Mouse (Mus musculus) heart, embryonic 12.5 days (tissue): ENCODE measurements at regions not wholly inside any gene's neighbourhood (a gene's known extent, or its start where the extent isn't known, plus 50 kb on each side); places are given as distances from the start of the nearest gene placed in this dataset.

Experiments
- ATAC-seq: fragments of 200-750 bp; cut with Nextera tagmentation; 2 replicates; pipeline ENCODE4 v1.8.0; 2017; ENCODE audit warnings: moderate TSS enrichment, moderate library complexity; ENCODE audit not compliant: insufficient number of reproducible peaks, low FRiP score
- H3K27ac ChIP-seq: fragments of 300-500 bp; sonication (generic); 2 replicates; pipeline ENCODE4 v1.5.1; 2016; ENCODE audit warnings: mild to moderate bottlenecking, moderate library complexity; ENCODE audit not compliant: poor library complexity, severe bottlenecking
- H3K27me3 ChIP-seq: fragments of 300-500 bp; sonication (generic); replicated peaks from 2 replicates; pipeline ENCODE4 v1.6.1; 2016; ENCODE audit warnings: mild to moderate bottlenecking, moderate library complexity
- H3K36me3 ChIP-seq: fragments of 300-500 bp; sonication (generic); 2 replicates; pipeline ENCODE4 v1.6.1; 2016; ENCODE audit warnings: mild to moderate bottlenecking, moderate library complexity
- H3K4me1 ChIP-seq: fragments of 300-500 bp; sonication (generic); replicated peaks from 2 replicates; pipeline ENCODE4 v1.6.1; 2016; ENCODE audit warnings: mild to moderate bottlenecking
- H3K4me2 ChIP-seq: fragments of 300-500 bp; sonication (generic); 2 replicates; pipeline ENCODE4 v1.6.1; 2016; ENCODE audit warnings: mild to moderate bottlenecking, moderate library complexity
- H3K4me3 ChIP-seq: fragments of 300-500 bp; sonication (generic); 2 replicates; pipeline ENCODE4 v1.5.1; 2016; ENCODE audit warnings: mild to moderate bottlenecking
- H3K9ac ChIP-seq: fragments of 300-500 bp; sonication (generic); 2 replicates; pipeline ENCODE4 v1.6.1; 2016; ENCODE audit warnings: mild to moderate bottlenecking, moderate library complexity
- H3K9me3 ChIP-seq: fragments of 300-500 bp; sonication (generic); replicated peaks from 2 replicates; pipeline ENCODE4 v1.6.1; 2016; ENCODE audit warnings: mild to moderate bottlenecking, moderate library complexity
- WGBS: fragments of 180-500 bp; shearing (Covaris S2); methylation state at CpG from one replicate; pipeline ENCODE4 v1.1.7; 2016; 5-methylcytosine and 5-hydroxymethylcytosine counted together

- no peaks in the 10 kb centered on the region for H3K36me3 ChIP-seq
- H3K27me3 ChIP-seq, result no peaks in the 10 kb centered on the region
- no peak overlapping the region for H3K27ac ChIP-seq
- ATAC-seq, result no peak
- 73% methylated on average over 13 of the region's 13 CpGs for WGBS
- no peak overlapping the region for H3K4me3 ChIP-seq
- no peaks in the 10 kb centered on the region for H3K4me1 ChIP-seq
- no peak overlapping the region for H3K4me2 ChIP-seq
- H3K9ac ChIP-seq, result no peak overlapping the region
- no peaks in the 10 kb centered on the region for H3K9me3 ChIP-seq
Observed at GRCm38 (mm10) chr13:72691783-72692729, 63.4 kb downstream of the Irx2 start.

GRCm38 (mm10) chr13:72707469-72707868 lies 78.8 kb downstream of the Irx2 start:
- no peak for ATAC-seq
- no peak overlapping the region for H3K9ac ChIP-seq
- H3K4me1 ChIP-seq, result no peaks in the 10 kb centered on the region
- no peak overlapping the region for H3K4me2 ChIP-seq
- H3K36me3 ChIP-seq, result no peaks in the 10 kb centered on the region
- H3K4me3 ChIP-seq, result no peak overlapping the region
- 81% methylated on average over 3 of the region's 3 CpGs for WGBS
- no peaks in the 10 kb centered on the region for H3K9me3 ChIP-seq
- H3K27ac ChIP-seq, result no peak overlapping the region
- no peaks in the 10 kb centered on the region for H3K27me3 ChIP-seq

GRCm38 (mm10) chr13:72708728-72709127 lies 80.1 kb downstream of the Irx2 start:
- H3K4me1 ChIP-seq, result no peaks in the 10 kb centered on the region
- no peak overlapping the region for H3K4me3 ChIP-seq
- 74% methylated on average over 2 of the region's 2 CpGs for WGBS
- no peak for ATAC-seq
- no peak overlapping the region for H3K4me2 ChIP-seq
- H3K27ac ChIP-seq, result no peak overlapping the region
- no peak overlapping the region for H3K9ac ChIP-seq
- no peaks in the 10 kb centered on the region for H3K27me3 ChIP-seq
- no peaks in the 10 kb centered on the region for H3K36me3 ChIP-seq
- H3K9me3 ChIP-seq, result no peaks in the 10 kb centered on the region

DNA sequence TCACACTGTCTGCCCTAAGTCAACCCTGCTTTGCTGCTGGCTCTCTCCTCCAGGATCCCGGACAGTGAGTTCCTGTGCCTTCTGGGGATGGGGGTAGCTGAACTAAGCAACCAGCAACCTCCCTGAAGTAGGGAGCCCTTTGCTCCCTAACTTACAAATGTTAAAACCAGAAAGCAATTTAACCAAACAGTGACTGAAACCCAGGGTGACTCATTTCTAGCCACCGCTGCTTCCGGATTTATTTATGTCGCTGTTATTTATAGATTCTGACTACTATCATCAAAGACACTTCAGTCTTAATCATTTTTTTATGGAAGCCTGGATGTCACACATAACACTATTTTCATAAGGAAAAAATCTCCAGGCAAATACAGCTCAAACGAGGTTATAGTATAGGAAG lies 81.4 kb downstream of the Irx2 start:
- Histone ChIP-seq H3K27me3 (no peaks in the 10 kb centered on the region), H3K4me2 (no peak overlapping the region), H3K4me1 (no peaks in the 10 kb centered on the region), H3K4me3 (no peak overlapping the region), H3K9ac (no peak overlapping the region), H3K27ac (no peak overlapping the region), H3K9me3 (no peaks in the 10 kb centered on the region), H3K36me3 (no peaks in the 10 kb centered on the region)
- WGBS, result 58% methylated on average over 5 of the region's 5 CpGs
- no peak for ATAC-seq

GRCm38 (mm10) chr13:72711136-72711535 lies 82.5 kb downstream of the Irx2 start:
- Histone ChIP-seq H3K9ac (no peak overlapping the region), H3K4me1 (no peaks in the 10 kb centered on the region), H3K27me3 (no peaks in the 10 kb centered on the region), H3K4me2 (no peak overlapping the region), H3K36me3 (no peaks in the 10 kb centered on the region), H3K4me3 (no peak overlapping the region), H3K9me3 (no peaks in the 10 kb centered on the region), H3K27ac (no peak overlapping the region)
- ATAC-seq, result no peak
- 61% methylated on average over 8 of the region's 8 CpGs for whole genome bisulfite sequencing

DNA sequence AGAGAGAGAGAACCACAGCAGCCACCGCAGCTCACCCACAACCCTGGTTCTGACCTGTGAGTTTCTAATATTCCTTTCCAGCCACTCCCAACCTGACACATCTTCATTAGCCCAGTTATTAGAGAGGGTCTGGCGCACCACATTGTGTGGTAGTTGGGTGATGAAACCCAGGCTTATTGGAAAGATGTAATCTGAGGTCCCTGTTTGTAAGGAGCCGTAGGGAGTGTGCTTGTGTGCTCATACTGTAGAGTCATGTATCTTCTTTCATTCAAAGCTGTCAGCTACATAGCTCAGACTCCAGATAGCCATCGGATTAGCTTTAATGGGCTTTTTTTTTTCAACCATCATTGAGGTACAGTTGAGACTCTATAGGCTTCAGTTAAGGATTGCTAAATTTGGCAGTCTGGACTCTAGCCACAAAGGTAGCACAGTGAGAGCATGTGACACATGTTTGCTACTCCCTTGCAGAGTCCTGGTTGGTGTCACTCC lies 83.3 kb downstream of the Irx2 start:
- no peak for ATAC-seq
- Histone ChIP-seq H3K27ac (no peak overlapping the region), H3K4me3 (no peak overlapping the region), H3K4me1 (no peaks in the 10 kb centered on the region), H3K4me2 (no peak overlapping the region), H3K9me3 (no peaks in the 10 kb centered on the region), H3K9ac (no peak overlapping the region), H3K27me3 (no peaks in the 10 kb centered on the region), H3K36me3 (no peaks in the 10 kb centered on the region)
- WGBS, result 57% methylated on average over 4 of the region's 4 CpGs

- Histone ChIP-seq H3K9ac (no peak overlapping the region), H3K4me3 (no peak overlapping the region), H3K4me1 (no peaks in the 10 kb centered on the region), H3K4me2 (no peak overlapping the region), H3K27ac (no peak overlapping the region), H3K9me3 (no peaks in the 10 kb centered on the region), H3K27me3 (no peaks in the 10 kb centered on the region), H3K36me3 (no peaks in the 10 kb centered on the region)
- WGBS, result 37% methylated on average over 7 of the region's 7 CpGs
- ATAC-seq, result no peak
Observed at GRCm38 (mm10) chr13:72714793-72715192, 86.2 kb downstream of the Irx2 start.

DNA sequence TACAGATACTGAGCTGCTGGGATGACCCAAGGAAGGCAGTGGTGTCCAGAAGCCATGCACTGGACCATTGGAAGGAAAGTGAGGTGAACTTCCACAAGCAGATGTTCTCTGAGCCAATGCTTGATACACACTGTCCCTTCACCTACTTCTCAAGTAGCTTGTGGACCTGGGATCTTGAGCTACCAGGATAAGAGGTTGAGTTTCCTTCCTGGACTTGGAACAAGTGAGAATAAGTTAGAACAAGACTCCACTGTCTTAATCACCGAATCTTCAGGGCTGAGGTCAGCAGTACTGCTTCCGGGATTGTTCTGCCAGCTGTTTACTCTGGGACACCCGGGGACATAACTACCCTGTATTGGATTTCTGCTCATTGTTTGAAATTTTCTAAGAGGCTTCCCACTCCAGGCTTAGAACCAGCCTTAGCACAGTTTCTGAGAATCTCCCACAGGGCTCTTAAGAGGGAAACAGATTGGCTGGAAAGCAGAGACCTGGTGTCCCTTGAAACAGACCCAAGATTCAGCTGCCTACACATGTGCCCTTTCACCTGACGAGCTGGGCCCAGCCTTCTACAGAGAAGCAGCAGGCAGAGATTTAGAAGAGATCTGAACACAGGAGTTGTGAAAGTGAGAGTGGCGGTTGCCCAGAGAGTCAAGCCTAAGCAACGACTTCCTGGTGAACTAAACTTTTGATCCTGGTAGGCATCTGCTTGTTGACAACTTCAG lies 87.5 kb downstream of the Irx2 start:
- no peak for ATAC-seq
- Histone ChIP-seq H3K4me1 (no peaks in the 10 kb centered on the region), H3K4me3 (no peak overlapping the region), H3K27me3 (peaks cover 4% of the 10 kb centered on the region; the same call in 1 of the 2 replicates), H3K9me3 (no peaks in the 10 kb centered on the region), H3K4me2 (no peak overlapping the region), H3K27ac (no peak overlapping the region), H3K36me3 (no peaks in the 10 kb centered on the region), H3K9ac (no peak overlapping the region)
- WGBS, result 56% methylated on average over 6 of the region's 6 CpGs

- no peak overlapping the region for H3K9ac ChIP-seq
- peaks cover 5% of the 10 kb centered on the region for H3K4me1 ChIP-seq
- ATAC-seq, result no peak
- H3K4me3 ChIP-seq, result no peak overlapping the region
- WGBS, result 80% methylated on average over 9 of the region's 9 CpGs
- H3K27me3 ChIP-seq, result no peaks in the 10 kb centered on the region
- no peaks in the 10 kb centered on the region for H3K9me3 ChIP-seq
- H3K27ac ChIP-seq, result no peak overlapping the region
- no peak overlapping the region for H3K4me2 ChIP-seq
- H3K36me3 ChIP-seq, result no peaks in the 10 kb centered on the region
Observed at GRCm38 (mm10) chr13:72727126-72727525, 98.5 kb downstream of the Irx2 start.

DNA sequence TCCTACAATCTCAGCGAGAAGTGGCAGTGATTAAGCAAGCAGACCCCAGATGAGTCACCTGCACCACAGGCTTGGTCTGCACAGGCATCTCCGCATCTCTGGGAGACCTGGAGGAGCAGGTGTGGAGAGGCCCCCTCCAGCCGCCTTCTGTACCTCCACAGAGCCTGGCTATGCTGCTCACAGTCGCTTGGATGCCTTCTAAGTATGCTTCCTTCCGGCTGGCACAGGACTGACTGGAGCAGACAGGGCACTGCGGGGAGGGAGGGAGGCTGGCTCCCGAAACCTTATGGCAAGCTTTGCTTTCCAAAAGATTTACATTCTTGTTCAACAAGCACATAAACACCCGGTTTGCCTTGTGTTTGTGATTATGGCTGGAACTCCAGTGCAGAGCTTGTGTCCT lies 107.3 kb downstream of the Irx2 start:
- H3K27ac ChIP-seq, result no peak overlapping the region
- no peaks in the 10 kb centered on the region for H3K9me3 ChIP-seq
- no peak for ATAC-seq
- H3K4me2 ChIP-seq, result no peak overlapping the region
- no peaks in the 10 kb centered on the region for H3K27me3 ChIP-seq
- H3K4me1 ChIP-seq, result no peaks in the 10 kb centered on the region
- WGBS, result 72% methylated on average over 8 of the region's 8 CpGs
- no peak overlapping the region for H3K4me3 ChIP-seq
- no peak overlapping the region for H3K9ac ChIP-seq
- no peaks in the 10 kb centered on the region for H3K36me3 ChIP-seq

GRCm38 (mm10) chr13:72736992-72737391 lies 108.4 kb downstream of the Irx2 start:
- Histone ChIP-seq H3K4me1 (no peaks in the 10 kb centered on the region), H3K9me3 (no peaks in the 10 kb centered on the region), H3K9ac (no peak overlapping the region), H3K4me3 (no peak overlapping the region), H3K27me3 (no peaks in the 10 kb centered on the region), H3K4me2 (no peak overlapping the region), H3K27ac (no peak overlapping the region), H3K36me3 (no peaks in the 10 kb centered on the region)
- 69% methylated on average over 8 of the region's 8 CpGs for WGBS
- no peak for ATAC-seq
